Mouse (Mus musculus) CD4-positive, CD25-positive, alpha-beta regulatory T cell, adult 4 months (primary cell): ENCODE data around the gene Clstn1. TPM values are rescaled to one million over a fixed set of nuclear protein-coding genes. Genes with fewer than 3 reads are reported as not detected.
"Not testable (repeated sequence)": the region's sequence is repeated elsewhere in the genome, so short reads cannot be mapped to it uniquely, and the experiment has no call there.

Source experiments
- ATAC-seq: one replicate; pipeline ENCODE4 v1.8.0; 2017
- polyA plus RNA-seq, 2 experiments: library from polyadenylated mRNA; unstranded; fragments of 100-300 nt; shearing (Covaris generic); gene quantifications; one replicate each; pipeline ENCODE4 v1.2.1; 2017

Clstn1 gene
- polyA plus RNA-seq, 2 experiments from 2014 or later: 4.4 to 5.4 TPM

GRCm38 (mm10) chr4:149600130-149600529 lies 13.9 kb downstream of the Clstn1 start:
- no peak for ATAC-seq

- ATAC-seq: no peak
These were observed 15.2 kb downstream of the Clstn1 start for GRCm38 (mm10) chr4:149601484-149601883.

GRCm38 (mm10) chr4:149602236-149602635 lies 16.0 kb downstream of the Clstn1 start:
- no peak for ATAC-seq

GRCm38 (mm10) chr4:149603860-149604259 lies 17.6 kb downstream of the Clstn1 start:
- no peak for ATAC-seq

- no peak for ATAC-seq
These were observed 18.2 kb downstream of the Clstn1 start for GRCm38 (mm10) chr4:149604518-149604917.

GRCm38 (mm10) chr4:149606056-149606455 lies 19.8 kb downstream of the Clstn1 start:
- ATAC-seq: no peak

- ATAC-seq: no peak
These were observed 20.6 kb downstream of the Clstn1 start for GRCm38 (mm10) chr4:149606766-149607358.

- no peak for ATAC-seq
These were observed 21.5 kb downstream of the Clstn1 start for GRCm38 (mm10) chr4:149607591-149608308.

GRCm38 (mm10) chr4:149608309-149608638 lies 22.0 kb downstream of the Clstn1 start:
- no peak for ATAC-seq

- ATAC-seq: no peak
These were observed 23.2 kb downstream of the Clstn1 start for GRCm38 (mm10) chr4:149609256-149610025.

- ATAC-seq: no peak
These were observed 25.2 kb downstream of the Clstn1 start for GRCm38 (mm10) chr4:149611376-149612044.

GRCm38 (mm10) chr4:149613497-149613896 lies 27.2 kb downstream of the Clstn1 start:
- ATAC-seq: not testable (repeated sequence)

- ATAC-seq: no peak
These were observed 28.6 kb downstream of the Clstn1 start for GRCm38 (mm10) chr4:149614869-149615268.

GRCm38 (mm10) chr4:149616999-149617398 lies 30.7 kb downstream of the Clstn1 start:
- not testable (repeated sequence) for ATAC-seq

GRCm38 (mm10) chr4:149619988-149620387 lies 33.7 kb downstream of the Clstn1 start:
- ATAC-seq: no peak

- no peak for ATAC-seq
These were observed 35.0 kb downstream of the Clstn1 start for GRCm38 (mm10) chr4:149621286-149621685.

- ATAC-seq: no peak
These were observed 37.4 kb downstream of the Clstn1 start for GRCm38 (mm10) chr4:149623711-149624110.

- no peak for ATAC-seq
These were observed 40.5 kb downstream of the Clstn1 start for GRCm38 (mm10) chr4:149626809-149627208.

- peak; percentile 72 for ATAC-seq
These were observed 42.1 kb downstream of the Clstn1 start for GRCm38 (mm10) chr4:149628372-149628771.

- ATAC-seq: no peak
These were observed 42.5 kb downstream of the Clstn1 start for GRCm38 (mm10) chr4:149628810-149629209.

GRCm38 (mm10) chr4:149632670-149633307 lies 46.5 kb downstream of the Clstn1 start:
- ATAC-seq: no peak

- no peak for ATAC-seq
These were observed 47.9 kb downstream of the Clstn1 start for GRCm38 (mm10) chr4:149634157-149634556.

GRCm38 (mm10) chr4:149634966-149635365 lies 48.7 kb downstream of the Clstn1 start:
- ATAC-seq: no peak
